Mouse (Mus musculus) brown adipose tissue, adult 24 weeks (tissue): Measurements from ENCODE around the gene Gm44790. TPM values are rescaled to one million over a fixed set of nuclear protein-coding genes. Genes with fewer than 3 reads are reported as not detected.
A peak's percentile ranks its signal among the peaks of the same experiment; 100 is the strongest.
"Not testable (repeated sequence)": the region's sequence is repeated elsewhere in the genome, so short reads cannot be mapped to it uniquely, and the experiment has no call there.

Experiments
- H3K27ac ChIP-seq: fragments of 200-500 bp; replicated peaks from 2 replicates; pipeline ENCODE4 v1.5.1; 2012; ENCODE audit warnings: low read depth, mild to moderate bottlenecking, low read length
- H3K4me1 ChIP-seq: fragments of 200-500 bp; 2 replicates; pipeline ENCODE4 v1.6.1; 2012; ENCODE audit warnings: low read length, mixed read lengths; ENCODE audit not compliant: control insufficient read depth, insufficient read depth, insufficient read length
- H3K4me3 ChIP-seq: fragments of 200-500 bp; 2 replicates; pipeline ENCODE4 v1.5.1; 2012; ENCODE audit warnings: low read depth, mild to moderate bottlenecking, low read length, moderate library complexity; ENCODE audit not compliant: insufficient read depth
- polyA plus RNA-seq: library from polyadenylated mRNA; stranded (reverse); fragments of >200 nt; gene quantifications from 2 replicates; pipeline ENCODE4 v1.2.4, GENCODE M21; 2012; ENCODE audit not compliant: missing spikeins, insufficient read depth, insufficient read length

The Gm44790 gene
- polyA plus RNA-seq: not detected in 2 replicates

DNA sequence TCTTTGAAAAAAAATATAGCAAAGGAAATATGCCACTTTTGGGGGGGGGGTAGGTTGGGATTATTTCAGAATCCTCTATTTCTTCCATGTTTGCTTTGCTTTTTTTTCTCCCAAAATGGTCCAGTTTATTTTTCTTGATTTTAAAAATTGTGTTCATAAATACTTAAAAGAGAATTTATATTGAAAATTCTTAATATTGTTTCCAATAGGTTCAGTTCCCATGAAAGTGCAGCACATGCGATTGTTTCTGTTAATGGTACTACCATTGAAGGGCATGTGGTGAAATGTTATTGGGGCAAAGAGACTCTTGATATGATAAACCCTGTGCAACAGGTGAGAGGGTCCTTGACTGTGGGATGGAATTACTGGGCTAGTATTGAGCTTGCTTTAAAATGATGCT lies at the start of gene Gm44790:
Gm44790 (plus strand) TSS at position 301 of the 400 bp plus-strand sequence.
- Histone ChIP-seq H3K4me1 (no peaks in the 10 kb centered on the region), H3K4me3 (no peak within 1 kb of the TSS), H3K27ac (no peak within 1 kb of the TSS)

- no peak overlapping the region for H3K4me3 ChIP-seq
- no peak overlapping the region for H3K27ac ChIP-seq
- H3K4me1 ChIP-seq: no peaks in the 10 kb centered on the region
Observed at GRCm38 (mm10) chr6:86378341-86378740, 48.1 kb upstream of the Gm44790 start.

- H3K4me1 ChIP-seq, H3K4me3 ChIP-seq, H3K27ac ChIP-seq: not testable (repeated sequence)
Observed at GRCm38 (mm10) chr6:86380112-86380511, 46.3 kb upstream of the Gm44790 start.

DNA sequence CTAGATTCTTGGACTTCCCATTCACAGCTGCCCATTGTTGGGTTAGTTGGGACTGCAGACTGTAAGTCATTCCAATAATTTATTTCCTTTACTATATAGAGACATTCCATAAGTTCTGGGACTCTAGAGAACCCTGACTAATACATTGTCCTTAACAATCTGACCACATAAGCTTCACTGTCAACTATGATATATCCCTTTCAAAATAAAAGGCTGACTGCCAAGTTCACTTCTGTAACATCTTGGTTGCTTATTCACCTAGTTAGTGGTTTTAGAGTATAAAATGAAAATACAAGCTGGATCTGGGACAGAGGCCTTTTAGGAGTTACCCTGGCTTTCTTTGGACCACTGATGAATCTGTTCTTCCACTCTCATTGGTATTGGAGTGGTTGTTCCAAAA lies 43.9 kb upstream of the Gm44790 start:
- no peaks in the 10 kb centered on the region for H3K4me1 ChIP-seq
- no peak overlapping the region for H3K4me3 ChIP-seq

GRCm38 (mm10) chr6:86383370-86383769 lies 43.1 kb upstream of the Gm44790 start:
- Histone ChIP-seq H3K4me3 (no peak overlapping the region), H3K4me1 (no peaks in the 10 kb centered on the region), H3K27ac (no peak overlapping the region)

More for the DNA sequence above, 43.9 kb upstream of the Gm44790 start:
- no peak overlapping the region for H3K27ac ChIP-seq

DNA sequence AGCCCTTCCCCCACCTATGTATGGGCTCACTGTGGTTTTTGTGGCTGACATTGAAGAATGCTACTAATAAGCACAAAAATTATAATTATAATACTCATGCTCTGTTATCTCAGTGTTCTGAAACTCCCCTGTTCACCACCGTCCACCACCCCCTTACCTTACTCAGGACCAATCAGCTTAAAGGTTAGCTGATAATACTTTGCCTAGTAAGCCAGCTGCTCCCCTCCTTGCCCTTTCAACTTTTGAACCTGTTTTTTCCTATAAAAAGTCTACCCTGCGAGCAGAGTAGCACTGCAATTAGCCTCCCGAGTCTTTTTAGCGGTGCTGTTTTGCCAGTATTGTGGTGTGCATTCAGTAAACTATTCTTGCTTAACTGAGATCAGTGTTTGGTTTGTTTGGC lies 41.8 kb upstream of the Gm44790 start:
- Histone ChIP-seq H3K4me3 (no peak overlapping the region), H3K4me1 (no peaks in the 10 kb centered on the region), H3K27ac (no peak overlapping the region)

DNA sequence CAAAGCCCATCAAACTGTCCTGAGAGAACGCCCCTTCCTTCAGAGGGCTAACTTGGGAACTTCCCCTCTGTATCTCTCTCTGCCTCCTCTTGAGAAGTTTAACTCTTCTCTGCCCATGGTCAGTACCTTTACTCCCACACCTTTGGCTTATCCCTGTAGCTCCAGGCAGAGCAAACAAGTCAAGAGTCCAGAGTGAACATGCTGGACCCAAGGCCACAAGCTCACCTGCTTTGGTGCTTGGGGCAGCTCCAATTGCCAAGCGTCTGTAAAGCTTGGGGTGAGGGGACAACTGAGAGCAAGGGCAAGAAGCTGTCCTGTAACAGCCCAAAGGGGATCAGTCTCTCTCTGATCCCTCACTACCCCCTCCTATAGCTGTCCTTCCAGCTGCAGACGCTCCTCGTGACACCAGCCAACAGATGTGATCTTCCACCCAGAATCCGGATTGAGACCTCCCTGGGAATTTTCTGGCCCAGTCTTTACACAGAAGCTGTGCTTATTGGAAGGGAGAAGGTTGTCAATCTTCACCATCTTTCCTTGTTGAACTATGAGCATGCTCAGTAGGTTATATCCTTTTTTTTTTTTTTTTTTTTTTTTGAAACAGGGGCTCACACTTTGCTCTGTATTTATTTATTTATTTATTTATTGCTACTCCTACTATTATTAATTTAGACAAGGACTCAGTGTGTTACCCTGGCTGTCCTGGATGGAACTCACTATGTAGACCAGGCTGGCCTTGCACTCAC lies 40.9 kb upstream of the Gm44790 start:
- Histone ChIP-seq H3K4me1 (no peaks in the 10 kb centered on the region), H3K4me3 (no peak overlapping the region), H3K27ac (no peak overlapping the region)

- Histone ChIP-seq H3K4me3 (no peak overlapping the region), H3K4me1 (no peaks in the 10 kb centered on the region), H3K27ac (no peak overlapping the region)
Observed at GRCm38 (mm10) chr6:86387313-86387712, 39.1 kb upstream of the Gm44790 start.

DNA sequence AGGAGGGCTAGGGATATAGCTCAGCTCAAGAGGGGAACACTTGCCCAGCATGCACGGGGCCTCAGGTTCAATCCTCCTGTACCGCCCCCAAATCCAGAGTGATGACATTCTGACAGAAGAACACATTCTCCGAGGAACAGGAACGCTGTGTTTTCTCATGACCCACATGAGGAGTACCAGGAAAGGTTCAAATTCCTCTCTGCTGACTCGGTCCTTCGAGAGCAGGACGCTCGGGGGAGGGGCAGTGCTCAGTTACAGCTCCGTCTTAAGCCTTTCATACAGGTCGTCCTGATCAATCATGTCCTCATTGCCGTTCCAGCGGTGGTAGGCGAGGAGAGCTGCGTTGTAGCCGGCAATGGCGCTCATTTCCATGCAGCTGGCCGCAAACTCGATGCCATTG lies 38.0 kb upstream of the Gm44790 start:
- no peak overlapping the region for H3K27ac ChIP-seq
- H3K4me3 ChIP-seq: no peak overlapping the region
- H3K4me1 ChIP-seq: no peaks in the 10 kb centered on the region

DNA sequence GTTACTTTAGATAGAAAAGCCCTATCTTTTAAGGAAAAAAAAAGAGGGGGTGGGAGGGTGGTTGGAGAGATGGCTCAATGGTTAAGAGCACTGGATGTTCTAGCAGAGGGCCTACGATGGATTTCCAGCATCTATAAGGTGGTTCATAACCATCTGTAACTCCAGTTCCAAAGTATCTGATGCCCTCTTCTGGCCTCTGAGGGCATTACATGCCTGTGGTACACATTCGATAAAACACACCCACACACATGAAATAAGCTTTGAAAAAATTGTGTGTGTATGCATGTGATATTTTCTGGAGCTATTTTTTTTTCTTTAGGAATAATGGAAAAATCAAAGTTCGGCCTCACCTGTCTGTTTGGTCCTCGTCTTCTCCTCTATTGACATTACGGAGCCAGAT lies 35.1 kb upstream of the Gm44790 start:
- Histone ChIP-seq H3K4me1 (peaks cover 5% of the 10 kb centered on the region; the same call in 1 of the 2 replicates), H3K27ac (no peak overlapping the region), H3K4me3 (no peak overlapping the region)

DNA sequence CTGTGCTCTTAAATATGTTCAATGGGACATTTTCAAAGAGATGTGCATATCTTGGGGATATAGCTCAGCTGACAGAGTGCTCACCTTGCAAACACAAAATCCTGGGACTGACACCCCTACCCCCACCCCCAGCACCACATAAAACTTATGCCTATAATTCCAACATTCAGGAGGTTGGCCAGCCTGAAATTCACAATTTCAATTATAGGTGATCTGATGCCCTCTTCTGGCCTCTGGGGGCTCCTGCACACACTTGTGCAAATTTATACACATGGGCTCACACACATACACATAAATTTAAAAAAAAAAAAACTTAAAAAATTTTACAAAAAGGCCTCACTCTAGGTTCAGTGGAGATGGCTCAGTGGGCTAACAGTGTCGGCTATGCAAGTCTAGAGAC lies 33.3 kb upstream of the Gm44790 start:
- H3K4me3 ChIP-seq: no peak overlapping the region
- peaks cover 5% of the 10 kb centered on the region; the same call in 1 of the 2 replicates for H3K4me1 ChIP-seq
- no peak overlapping the region for H3K27ac ChIP-seq

DNA sequence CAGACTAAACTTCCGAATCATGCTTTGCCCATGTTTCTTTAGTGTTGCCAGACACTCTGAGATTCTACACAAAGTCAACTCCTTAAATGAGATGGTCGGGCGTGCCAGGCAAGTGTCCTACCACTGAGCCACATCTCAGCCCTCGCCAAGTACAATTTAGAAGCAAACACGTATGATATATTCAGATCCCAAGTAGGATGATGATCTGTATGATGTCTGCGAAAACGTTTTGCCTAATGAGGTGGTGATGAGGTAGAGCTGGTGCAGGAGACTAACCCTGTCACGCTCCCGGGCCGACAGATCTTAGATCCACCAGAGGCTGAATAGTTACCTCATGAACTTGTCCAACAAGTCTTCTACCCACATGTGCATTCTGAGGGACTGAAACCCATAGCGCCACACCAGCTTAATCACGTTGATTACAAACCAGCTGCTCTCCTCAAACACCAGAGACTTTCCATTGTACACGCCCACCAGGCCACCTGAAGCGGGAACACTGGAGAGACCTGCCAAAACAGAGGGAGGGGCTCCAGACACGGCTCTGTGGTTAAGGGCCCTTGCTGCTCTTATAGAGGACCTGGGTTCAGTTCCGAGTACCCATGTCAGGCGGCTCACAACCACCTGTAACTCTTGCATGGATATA lies 32.3 kb upstream of the Gm44790 start:
- H3K27ac ChIP-seq: no peak overlapping the region
- peaks cover 5% of the 10 kb centered on the region; the same call in 1 of the 2 replicates for H3K4me1 ChIP-seq
- no peak overlapping the region for H3K4me3 ChIP-seq

DNA sequence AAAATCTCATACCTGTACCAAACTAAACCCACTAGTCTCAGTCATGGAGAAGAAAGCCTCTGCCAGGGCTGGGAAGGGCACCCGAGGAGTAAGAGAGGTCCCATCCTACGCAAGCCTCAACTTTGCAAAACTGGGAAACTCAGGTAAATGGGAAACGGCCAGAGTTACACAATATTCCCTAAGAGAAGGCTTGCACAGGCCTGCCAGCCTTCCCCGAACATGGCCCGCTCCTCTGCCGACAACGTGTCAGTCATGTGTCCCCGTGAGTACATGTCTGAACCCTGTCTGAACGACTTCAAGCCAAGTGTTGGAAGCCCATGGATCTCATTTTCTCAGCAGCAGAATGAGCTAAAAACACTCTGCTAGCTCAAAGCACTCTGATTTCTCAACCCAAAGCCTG lies 31.4 kb upstream of the Gm44790 start:
- peak overlapping the region; percentile 37 for H3K27ac ChIP-seq
- H3K4me3 ChIP-seq: peak overlapping the region; percentile 31; the same call in 1 of the 2 replicates
- peaks cover 5% of the 10 kb centered on the region for H3K4me1 ChIP-seq

- Histone ChIP-seq H3K4me1 (peaks cover 8% of the 10 kb centered on the region), H3K4me3 (peak overlapping the region; percentile 87), H3K27ac (no peak overlapping the region)
Observed at GRCm38 (mm10) chr6:86395969-86396368, 30.5 kb upstream of the Gm44790 start.

- peaks cover 8% of the 10 kb centered on the region for H3K4me1 ChIP-seq
- H3K27ac ChIP-seq: peak within 1 kb of the TSS; percentile 45
- peak within 1 kb of the TSS; percentile 87 for H3K4me3 ChIP-seq
Observed at GRCm38 (mm10) chr6:86396581-86397256, 29.7 kb upstream of the Gm44790 start, which contains the start of gene Pcyox1. Gene Pcyox1, minus strand, starts transcription at chr6:86397154.
